Mouse (Mus musculus) frontal cortex, adult (tissue): ENCODE results near the gene Ndufs8.

Source experiments
- ATAC-seq: cut with Nextera tagmentation; 2 replicates; pipeline ENCODE4 v1.9.2; 2017; ENCODE audit warnings: mild to moderate bottlenecking, moderate library complexity, mixed read lengths; ENCODE audit not compliant: low TSS enrichment

Ndufs8 gene

DNA sequence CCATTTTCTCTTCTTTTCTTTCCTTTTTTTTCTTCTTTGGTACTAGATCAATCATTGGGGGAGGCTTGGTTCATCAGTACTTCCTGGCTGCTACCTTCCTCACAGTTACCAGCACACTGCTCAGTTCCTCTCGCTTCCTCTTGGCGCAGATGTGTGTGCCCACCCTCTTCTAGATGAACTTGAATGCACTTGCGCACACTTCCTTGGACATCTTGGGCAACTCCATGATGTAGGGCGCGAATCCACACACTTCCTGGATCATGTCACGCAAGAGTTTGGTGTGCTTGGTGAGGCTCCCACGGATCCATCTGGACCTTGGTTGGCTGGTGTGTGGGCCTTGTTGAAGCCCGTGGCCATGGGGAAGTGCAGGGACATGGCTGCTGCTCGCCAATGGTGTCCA lies 19.1 kb upstream of the Ndufs8 start:
- ATAC-seq: no peak

DNA sequence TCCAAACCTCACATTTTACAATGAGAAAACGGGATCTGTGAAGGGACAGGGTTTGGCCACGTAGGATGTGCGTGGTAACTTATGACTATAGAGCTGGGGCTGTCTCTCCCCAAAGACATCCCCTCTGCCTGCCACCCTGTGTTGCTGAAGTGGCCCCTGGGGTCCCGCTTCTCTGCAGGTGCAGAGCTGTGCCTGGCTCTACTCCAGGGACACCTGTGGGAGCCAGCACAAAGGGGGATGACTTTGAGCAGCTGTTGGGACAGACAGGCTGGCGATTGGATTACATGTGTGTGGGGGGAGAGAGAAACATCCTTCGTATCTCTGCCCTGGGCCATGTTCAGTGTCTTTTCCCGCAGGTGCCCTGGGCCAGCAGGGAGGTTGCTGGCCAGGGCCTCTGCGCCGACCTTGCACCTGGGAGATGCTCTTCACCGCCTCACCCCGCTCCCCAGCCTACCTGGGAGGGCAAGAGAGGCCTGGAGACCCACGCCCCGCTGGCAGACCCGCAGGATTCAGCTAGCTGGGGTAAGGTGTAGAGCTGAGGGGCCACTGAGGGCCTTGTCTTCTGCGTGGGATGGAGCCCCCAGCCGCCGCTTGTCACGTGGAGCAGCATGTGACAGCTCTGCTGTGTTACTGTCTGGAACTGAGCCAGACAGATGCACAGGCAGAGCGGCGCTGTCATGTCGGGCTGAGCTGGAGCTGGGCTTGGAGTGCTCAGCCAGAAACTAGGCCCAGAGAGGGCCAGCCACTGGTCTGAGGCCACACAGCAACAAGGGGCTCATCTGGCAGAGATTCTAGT lies 17.9 kb upstream of the Ndufs8 start:
- ATAC-seq: no peak

DNA sequence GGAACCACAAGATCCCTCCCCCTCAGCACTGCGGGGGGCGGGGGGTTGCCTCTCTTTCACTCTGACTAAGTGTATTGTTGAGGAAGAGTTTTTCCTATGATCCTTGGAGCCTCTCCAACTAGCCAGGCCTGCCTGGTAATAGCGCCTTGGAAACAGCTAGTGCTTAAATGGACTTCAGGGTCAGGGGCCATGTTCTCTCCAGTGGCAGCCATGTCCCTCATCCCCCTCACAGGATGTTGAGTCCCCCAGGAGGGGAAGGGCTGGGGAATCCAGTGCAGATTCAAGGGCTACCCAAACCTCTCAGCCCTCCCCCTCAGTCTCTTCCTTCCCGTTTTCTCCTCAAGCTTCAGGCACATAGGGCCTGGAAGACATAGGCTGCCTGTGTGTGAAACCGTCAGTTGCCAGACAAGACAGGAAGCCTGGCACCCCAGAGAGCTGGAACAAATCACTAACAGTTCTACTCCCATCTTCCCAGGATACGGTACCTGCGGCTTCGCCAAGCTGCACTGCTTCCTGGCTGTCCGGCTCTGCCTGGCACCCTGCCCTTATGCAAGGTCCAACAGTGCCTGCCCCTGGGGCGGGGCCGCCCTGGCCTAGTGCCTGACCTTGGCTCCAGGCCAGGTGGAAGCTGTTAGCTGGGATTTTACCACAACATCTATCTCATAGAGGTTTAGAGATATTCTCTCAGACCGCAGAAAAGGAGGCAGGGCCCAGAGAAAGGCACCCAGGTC lies 16.8 kb upstream of the Ndufs8 start, which contains the start of gene Aldh3b1:
Gene Aldh3b1, minus strand, starts transcription at position 598 of the 731 bp plus-strand sequence.
- peak; percentile 27; the same call in 1 of the 2 replicates for ATAC-seq

DNA sequence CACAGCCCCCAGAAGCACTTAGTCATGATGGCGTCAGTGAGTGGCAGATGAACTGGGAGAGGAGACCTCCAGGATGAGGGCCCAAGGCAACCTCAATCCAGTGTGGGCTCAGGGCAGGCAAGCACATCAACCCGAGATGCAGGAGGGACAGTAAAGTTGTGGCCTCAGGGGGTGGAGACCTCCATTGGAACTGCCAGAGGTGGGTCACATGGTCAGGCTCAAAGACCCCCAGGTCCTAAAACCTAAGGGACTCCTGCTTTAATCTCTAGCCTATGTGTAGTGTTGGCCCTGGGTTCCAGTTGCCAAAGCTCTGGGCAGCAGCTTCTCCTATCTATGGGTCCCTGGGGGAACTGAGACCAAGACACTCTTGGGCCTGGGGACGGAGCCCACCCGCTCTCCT lies 16.2 kb upstream of the Ndufs8 start:
- ATAC-seq: no peak

DNA sequence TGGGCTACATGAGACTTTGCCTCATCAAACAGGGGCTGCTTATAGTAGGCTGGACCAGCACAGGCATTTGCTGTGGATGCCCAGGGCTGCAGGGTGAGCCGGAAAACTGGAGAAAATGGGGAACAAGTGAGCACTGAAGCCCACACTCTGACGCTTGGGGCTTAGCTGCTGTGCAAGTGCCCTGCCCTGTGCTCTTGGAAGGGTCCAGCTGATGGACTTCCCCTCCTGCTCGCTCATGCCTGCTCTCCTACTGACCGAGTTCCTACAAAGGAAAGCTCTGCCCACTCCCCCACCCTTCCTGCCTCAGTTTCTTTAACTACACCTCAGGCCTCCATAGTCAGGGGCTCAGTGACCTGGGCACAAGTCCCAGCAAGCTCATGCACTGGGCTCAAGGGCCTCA lies 15.4 kb upstream of the Ndufs8 start:
- ATAC-seq: no peak

DNA sequence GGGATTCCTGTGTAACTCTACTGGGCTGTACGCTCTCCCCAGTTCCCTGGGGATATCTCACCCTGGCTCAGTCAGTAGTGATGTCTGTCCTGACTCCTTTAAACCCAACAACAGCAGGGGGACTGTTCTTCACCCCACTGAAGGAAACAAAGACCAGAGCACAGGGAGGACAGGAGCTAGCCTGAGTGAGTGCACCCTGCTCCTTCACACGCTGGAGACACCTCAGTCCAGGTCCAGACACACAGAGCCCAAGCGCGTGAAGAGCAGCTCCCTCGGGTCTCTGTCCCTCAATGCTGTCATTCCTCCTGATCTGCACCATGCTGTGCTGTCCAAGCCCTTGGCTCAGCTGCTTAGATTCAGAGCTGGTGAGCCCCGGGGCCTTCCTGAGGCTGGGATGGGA lies 14.1 kb upstream of the Ndufs8 start:
- ATAC-seq: no peak

DNA sequence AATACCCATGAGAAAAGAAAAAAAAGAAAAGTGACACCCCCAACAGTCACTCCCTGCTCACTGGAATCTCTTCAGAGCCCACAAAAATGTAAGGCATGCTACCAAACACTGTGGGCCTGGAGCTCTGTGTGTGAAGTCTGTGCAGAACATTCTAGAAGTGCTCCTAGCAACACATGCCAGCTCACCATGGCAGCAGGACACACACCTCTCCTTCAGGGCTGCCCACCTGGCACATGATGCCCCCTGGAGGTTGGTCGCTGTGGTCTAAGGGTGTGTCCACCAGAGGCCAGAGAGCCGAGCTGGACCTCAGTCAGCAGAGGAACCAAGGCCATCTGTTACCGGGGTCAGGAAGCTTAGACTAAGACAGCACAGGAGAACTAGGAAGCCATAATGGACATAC lies 13.7 kb upstream of the Ndufs8 start:
- ATAC-seq: no peak

DNA sequence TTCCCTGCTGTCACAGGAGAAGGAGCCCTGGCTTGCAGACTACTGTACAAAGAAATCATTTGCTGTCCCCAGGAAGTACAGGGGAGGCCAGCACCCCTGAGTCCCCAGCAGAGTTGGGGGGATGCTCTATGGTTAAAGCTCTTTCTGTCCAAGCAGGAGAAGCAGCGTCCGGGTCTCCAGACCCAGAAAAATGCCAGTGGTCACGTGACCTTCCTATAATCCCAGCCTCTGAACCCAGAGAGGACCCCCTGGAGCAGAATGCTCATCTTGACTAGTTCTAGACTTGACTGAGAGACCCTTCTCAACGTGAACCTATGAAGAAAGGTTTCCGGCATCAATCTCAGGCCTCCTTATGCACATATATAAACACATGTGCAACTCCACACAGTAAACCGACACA lies 13.3 kb upstream of the Ndufs8 start:
- ATAC-seq: no peak

DNA sequence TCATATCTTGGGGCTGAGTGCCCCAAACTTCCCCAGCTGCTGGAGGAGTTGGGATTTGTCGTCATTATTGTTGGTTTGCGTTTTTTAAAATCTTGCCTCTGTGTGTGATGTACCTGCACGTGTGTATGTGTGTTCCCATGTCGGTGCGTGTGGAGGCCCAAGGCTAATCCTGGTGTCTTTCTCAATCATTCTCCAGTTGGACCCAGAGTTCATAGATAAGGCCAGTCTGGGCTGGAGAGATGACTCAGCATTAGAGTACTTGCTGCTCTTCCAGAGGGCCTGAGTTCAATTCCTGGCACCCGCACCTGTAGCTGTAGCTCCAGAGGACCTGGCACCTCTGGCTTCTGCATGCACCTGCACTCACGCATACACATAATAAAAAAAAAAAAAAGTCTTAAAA lies 12.3 kb upstream of the Ndufs8 start:
- no peak for ATAC-seq

DNA sequence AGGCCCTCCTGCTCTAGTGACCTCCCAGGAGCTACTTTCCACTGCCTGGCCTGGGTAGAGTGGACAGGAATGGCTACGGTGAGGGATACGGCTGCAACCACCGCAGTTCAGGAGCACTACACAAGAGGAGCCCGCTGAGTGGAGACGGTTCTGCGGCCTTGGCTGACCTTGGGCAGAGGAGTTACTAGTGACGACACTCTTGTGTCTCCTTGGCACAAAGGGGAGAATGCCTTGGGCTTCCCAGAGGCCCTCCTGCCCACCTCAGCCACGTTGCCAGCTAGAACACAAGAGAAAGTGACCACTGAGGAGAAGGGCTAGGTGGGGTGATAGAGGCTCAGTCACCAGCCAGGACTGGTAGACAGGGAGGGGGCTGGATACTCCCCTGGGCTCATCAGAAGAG lies 11.6 kb upstream of the Ndufs8 start:
- no peak for ATAC-seq

DNA sequence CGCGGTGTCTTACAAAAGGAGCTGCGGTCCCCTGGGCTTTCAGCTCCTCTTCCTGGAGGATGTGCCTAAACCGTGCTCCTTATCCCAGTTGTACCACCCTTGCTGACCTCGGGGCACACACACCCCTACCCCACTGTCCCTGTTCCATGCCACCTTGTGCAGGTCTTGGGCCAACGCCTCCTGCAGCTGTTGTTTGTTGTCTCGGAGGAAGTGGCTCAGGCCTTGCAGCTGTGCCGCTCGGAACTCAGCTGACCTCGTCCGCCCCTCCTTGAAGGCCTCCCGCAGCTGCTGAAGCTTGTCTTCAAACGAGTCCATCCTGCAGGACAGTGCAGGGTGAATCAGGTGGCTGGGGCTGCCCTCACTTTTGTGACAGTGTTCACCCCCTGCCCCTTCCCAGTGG lies 11.0 kb upstream of the Ndufs8 start:
- no peak for ATAC-seq

DNA sequence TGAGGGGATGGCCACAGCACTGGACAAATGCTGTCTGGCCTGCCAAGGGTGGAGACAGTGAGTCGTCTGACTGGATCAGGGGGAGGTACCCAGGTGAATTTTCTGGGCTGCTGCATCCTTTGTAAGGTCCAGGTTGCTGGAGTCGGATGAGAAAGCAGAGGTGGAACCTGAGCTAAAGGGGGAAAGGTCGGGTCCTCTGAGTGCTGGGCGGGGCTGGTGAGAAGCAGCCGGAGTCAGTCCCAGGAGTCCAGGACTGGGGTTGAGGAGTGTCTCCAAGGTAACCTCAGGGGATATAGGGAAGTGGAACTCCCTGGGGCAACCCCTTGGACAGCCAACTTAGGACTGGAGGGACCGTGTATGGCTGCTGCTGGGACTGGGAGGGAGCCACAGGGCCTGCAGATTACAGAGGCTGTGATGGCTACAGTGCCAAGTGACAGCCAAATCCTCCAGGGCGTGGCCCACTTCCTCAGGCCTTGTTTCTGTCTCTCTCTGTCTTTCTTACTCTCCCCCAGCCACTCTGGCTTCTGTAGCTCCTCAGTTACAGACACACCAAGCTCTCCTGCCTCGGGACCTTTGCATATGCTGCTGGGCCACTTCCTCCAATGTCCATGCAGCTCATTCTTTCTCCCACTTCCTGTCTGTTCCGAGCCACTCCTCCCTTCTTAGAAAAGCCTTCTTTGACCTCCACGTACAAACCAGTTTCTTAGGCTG lies 10.2 kb upstream of the Ndufs8 start:
- no peak for ATAC-seq

DNA sequence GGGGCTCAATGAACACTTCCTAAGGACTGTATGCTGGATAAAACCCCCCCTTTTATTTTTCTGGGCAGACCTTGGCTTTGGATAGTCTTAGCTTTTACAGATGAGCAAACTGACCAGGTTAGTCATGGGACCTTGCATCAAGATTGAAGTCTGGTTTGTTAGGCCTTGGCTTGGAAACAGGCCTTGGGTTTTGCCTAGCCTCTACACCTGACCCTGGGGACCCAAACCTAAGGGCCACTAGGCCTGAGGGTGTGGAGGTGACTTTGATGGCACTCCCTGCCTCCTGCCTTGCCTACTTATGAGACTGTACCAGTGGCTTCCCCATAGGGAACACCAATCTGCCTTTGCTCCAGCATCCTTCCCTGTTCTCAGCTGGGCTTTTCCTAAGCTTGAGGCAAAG lies 7.4 kb upstream of the Ndufs8 start:
- no peak for ATAC-seq

DNA sequence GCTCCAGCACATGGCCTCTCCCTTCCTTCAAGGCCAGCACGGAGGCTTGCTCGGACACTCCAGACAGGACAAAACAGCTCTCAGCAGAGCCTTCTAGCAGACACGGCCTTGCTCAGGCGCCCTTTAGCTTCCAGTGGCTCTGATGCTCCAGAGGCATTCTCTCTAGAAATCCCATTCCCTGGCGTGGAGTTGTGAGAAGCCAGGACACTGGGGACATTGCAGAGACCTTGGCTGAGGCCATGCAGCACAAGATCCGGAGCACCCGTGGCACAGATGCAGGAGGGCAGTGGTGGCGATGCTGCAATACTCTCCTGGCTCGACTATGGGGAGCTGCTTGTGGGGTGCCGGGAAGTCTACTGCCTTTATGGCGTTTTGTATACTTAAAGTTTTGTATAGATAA lies 4.2 kb upstream of the Ndufs8 start:
- no peak for ATAC-seq

DNA sequence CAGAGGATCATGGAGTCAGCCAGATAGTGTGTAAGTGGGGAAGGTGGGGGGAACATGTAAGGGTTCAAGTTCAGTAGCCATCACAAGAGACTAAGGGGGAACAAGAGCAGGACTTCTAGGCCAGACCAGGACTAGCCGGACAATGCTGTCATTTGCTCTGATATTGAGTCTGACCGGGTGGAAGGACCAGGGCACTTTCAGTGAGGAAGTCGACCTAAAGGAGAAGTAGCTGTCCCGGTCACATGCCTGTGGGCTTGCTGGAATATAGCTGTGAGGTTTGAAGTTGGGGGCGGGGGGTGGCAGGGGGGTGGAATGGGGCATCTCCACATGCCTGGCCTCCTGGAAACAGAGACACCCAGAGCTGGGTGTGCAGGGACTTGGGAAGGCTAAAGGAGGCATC lies 2.0 kb upstream of the Ndufs8 start:
- no peak for ATAC-seq

DNA sequence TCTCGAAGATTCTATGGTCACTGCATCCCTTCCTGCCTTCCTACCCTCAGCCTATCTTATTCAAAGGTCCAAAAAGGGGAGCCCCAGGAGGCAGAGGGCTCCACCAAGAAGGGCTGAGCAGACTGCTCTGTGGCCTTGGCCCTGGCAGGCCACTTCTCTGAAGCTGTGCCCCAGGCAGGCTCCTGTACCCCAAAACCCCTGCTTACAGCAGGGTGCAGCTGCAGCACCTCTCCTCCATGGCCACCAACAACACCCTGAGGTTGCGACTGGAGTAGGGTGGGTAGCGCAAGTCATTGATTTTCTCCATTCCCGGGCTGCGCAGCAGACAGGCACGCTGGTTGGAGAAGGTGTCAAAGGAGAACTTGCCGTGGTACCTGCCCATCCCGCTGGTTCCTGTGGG lies 1.1 kb upstream of the Ndufs8 start:
- ATAC-seq: no peak

DNA sequence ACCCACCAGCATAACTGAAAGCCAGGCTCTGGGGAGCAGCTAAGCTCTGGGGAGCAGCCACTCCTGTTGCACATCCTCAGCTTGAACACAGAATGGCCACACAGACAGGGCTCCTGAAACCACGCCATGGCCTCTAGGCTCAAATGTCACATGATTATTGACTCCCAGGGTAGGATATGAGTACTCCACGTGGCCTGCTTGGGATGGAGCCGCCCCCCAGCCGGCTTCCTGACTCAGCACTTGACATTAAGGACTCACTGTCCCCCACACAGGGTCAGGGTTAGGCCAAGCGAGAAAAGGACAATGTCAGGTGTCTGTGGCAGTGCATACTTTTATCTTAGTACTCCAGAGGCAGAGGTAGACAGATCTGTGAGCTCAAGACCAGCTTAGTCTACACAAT lies 2.4 kb downstream of the Ndufs8 start:
- no peak for ATAC-seq

DNA sequence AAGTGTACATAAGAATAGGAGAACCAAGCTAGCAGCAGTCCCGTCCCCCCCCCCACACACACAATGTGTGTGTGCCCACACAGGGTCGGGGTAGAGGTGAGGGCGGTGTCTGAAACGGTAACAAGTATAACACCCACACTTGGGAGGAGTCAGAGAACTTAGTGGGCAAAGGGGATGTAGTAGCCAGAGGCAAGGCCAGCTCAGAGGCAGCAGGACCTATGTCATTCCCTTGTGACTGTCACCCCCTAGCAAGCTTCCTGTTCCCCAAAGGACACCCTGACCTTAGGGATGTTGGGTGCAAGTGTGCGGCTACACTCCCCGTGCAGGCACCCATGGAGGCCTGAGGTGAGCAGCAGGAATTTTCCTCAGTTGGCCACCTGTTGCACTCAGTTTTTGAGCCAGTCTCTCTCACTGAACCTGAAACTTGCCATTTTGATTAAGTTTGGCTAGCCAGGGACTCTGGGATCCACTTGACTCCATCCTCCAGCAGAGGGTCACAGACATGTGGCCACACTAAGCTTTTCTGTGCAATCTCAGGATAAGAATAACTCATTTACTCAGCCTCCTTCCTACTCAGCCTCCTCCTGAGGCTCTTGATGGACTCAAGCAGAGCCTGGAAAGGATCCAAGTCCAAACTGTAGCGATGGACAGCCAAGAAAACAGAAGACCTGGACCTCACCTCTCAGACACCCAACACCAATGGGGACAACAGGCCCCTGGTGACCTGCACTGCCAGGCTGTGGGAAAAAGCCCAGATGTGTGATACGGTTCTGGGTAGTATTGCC lies 4.5 kb downstream of the Ndufs8 start:
- ATAC-seq: no peak

DNA sequence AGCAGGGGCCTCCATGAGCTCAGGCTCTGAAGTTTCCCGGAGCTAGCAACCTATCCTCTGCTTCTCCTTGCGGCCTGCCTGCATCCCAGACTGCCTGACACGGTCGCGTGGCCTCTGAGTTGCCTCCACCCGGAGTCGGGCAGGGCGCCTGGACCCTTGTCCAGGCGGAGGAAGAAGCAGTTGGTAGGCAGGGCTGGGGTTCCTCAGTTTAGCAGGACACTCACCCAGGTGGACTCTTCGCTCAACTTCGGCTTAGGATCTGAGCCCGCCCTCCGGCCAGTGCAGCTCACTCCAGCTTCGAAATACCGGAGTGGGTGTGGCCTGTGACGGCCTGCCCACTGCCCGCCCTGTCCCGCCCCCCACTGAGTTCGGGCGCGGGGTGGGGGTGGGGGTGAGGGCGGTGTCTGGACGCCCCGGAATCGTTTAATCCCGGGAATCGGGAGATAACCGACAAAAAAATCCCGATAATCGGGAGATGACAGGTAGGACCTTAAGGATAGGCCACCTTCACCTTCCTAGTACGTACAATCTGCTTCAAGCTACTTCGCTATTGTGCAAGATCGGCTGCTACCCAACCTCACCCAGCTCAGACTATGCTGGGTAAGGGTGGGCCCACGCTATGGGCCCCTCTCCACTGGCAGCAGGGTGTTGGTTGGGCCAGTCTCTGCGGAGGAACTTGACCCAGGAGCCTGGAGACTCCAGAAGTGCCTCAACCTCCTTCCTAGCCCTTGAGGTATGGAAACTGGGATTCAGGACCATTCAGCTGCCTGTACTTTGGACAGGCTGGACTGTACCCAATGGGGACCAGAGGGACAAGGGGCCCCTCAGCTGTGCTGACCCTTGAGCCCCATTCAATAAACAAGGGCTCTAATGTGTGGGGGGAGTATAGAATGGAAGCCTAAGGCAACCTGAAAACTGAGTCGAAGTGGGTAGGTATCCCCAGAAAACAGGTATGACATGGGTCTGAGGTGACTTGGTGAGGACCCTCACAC lies 5.5 kb downstream of the Ndufs8 start, which contains the start of gene Tcirg1:
Gene Tcirg1, minus strand, starts transcription at position 339 of the 992 bp plus-strand sequence.
- peak; percentile 39; the same call in 1 of the 2 replicates for ATAC-seq

DNA sequence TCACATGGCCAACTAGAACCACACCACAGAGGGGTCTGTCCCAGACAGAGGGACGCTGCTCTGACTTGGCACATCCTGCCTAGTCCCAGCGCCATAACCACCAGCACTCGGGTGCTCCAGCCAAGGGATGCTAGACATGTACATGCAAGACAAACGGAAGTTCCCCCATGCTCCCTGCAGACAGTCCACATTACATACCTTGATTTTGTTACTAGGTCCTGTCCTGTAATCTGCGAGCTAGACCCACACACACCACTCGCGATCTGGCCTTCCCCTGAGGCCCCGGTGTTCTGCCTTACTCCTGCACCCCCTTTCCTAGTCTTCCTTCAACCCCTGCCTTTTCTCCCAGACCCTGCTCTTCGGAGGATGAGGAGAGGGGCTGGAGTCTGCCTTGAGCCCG lies 6.2 kb downstream of the Ndufs8 start:
- ATAC-seq: no peak
